Mouse (Mus musculus) granulocyte monocyte progenitor cell, adult 5-6 weeks (primary cell): Measurements from ENCODE around the gene Gm7030. TPM values are rescaled to one million over a fixed set of nuclear protein-coding genes. Genes with fewer than 3 reads are reported as not detected.
"Not testable (repeated sequence)": the region's sequence is repeated elsewhere in the genome, so short reads cannot be mapped to it uniquely, and the experiment has no call there.

Experiments
- ATAC-seq: replicated peaks from 2 replicates; pipeline ENCODE4 v1.8.0; 2016; ENCODE audit warnings: mild to moderate bottlenecking, moderate TSS enrichment, inconsistent platforms; ENCODE audit not compliant: poor library complexity, severe bottlenecking
- total RNA-seq, 2 experiments: library from RNA; stranded (forward) in 1 of 2; stranded (reverse) in 1 of 2; fragments of 200-712, 200-1000 nt in 1 of 2; fragments of >200 nt in 1 of 2; fragmentation: Nextera tagmentation in 1 of 2; gene quantifications; 2 replicates each; pipeline ENCODE4 v1.2.3; 2014 to 2017

Gene Gm7030
- total RNA-seq, 2 experiments from 2014 or later, result not detected

GRCm38 (mm10) chr17:36136299-36136848 is 7.1 kb upstream of the Gm7030 start:
- ATAC-seq, result not testable (repeated sequence)

- peak; percentile 72 for ATAC-seq
Observed at GRCm38 (mm10) chr17:36135421-36136231, 6.4 kb upstream of the Gm7030 start.

DNA sequence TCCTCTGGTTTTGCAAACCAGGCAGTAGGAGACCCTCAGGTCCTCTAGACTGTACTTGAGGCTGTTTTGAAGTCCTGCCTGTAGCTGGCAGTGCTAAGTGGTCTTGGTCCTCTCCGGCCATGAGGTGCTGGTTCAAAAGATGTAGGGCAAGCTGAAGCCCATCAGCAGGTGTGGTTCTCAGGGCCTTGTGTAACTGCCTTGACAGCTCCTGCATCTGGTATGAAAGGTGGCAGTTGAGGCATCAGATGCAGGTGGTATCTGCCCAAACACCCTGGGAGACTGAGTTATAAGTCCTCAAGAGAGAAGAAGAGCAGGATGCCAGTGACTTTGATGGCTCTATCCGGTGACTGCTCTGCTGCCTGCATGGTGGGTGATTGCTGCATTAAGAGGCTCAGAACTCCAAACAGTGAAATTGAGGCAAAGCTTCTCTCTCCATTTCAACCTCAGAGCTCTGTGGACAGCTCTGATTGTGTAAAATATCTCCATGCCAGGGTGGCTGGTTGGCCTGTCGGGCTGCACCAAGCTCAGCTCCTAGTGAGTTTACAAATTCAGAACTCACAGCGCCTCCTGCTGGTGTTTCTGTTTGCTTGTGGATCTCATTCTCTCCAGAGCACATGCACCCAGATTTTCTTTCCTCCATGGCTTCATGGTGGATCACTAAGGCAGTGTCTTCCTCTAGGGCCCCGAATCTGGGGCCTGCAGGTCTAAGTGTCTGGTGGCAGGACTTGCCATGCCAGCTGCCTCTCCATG is 2.5 kb upstream of the Gm7030 start:
- ATAC-seq, result no peak

DNA sequence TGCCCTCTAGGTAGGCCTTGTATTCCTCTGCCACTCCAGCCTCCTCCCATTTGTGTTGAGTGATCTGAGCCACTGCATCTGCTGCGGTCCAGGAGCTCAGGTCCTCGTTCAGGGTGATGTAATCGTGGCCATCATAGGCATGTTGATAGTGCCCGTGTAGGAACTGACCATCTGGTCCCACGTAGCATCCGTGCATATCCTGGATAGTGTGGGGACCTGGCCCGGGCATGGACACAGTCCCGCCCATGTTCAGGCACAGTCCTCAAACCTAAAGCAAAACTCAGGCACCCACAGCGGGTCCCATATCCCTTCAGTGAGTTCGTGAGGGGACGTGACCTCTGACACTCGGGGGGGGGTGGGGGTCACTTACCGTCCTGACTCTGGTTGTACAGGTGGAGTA is 700 bp downstream of the Gm7030 start:
- ATAC-seq, result not testable (repeated sequence)

GRCm38 (mm10) chr17:36124111-36124510 is 5.1 kb downstream of the Gm7030 start:
- ATAC-seq, result not testable (repeated sequence)

DNA sequence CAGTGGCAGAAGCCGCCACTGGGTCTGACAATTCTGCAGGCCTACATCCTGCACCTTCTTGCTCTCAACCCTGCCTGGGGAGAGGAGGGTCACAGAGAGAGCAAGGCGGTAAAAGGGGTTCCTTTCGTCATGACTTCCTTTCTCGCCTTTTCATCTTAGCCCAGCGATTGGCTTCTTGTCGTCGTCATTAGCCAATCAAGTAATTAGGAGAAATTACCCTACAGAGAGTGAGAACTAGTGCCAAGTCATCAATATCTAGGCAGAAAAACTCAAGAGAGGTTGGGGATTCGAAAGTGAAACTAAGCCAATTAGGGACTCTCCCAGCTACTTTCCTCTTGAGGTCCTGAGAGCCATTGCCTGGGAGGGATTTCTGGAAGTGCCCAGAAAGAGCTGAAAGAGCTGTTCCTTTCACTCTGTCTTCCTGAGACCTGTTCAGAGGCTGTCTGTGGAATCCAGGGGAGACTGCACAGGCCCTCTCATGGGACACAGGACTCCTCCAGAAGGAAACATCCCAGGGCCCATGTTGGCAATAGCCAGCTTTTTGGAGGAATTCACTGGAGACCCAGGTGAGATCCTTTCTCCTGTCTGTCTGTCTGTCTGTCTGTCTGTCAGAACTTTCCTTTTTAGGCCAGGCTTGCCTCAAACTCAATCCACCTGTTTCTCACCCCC is 7.7 kb downstream of the Gm7030 start, which contains the start of gene Gm19684:
TSS of gene Gm19684 (plus strand) at position 327 of the 669 bp plus-strand sequence.
- ATAC-seq, result peak; percentile 94

DNA sequence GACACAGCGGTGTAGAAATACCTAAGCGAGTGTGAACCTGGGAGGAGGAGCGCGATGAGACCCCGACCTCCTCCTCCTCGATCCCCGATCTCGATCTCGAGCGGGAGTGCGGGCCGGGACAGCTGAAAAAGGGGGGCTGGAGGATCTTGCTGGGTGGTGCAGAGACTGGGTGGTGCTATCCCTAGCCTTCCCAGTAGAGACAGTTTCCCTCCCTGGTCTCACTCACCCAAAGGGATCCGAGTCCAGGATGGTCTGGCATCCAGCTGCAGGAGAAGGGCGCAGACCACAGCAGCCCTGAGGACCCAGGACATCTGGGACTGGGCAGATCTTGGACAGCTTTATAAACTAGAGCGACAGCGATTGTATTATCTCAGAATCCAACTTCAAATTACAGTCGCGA is 8.4 kb downstream of the Gm7030 start:
- peak; percentile 20; the same call in 1 of the 2 replicates for ATAC-seq

GRCm38 (mm10) chr17:36116545-36116944 is 12.7 kb downstream of the Gm7030 start:
- not testable (repeated sequence) for ATAC-seq

DNA sequence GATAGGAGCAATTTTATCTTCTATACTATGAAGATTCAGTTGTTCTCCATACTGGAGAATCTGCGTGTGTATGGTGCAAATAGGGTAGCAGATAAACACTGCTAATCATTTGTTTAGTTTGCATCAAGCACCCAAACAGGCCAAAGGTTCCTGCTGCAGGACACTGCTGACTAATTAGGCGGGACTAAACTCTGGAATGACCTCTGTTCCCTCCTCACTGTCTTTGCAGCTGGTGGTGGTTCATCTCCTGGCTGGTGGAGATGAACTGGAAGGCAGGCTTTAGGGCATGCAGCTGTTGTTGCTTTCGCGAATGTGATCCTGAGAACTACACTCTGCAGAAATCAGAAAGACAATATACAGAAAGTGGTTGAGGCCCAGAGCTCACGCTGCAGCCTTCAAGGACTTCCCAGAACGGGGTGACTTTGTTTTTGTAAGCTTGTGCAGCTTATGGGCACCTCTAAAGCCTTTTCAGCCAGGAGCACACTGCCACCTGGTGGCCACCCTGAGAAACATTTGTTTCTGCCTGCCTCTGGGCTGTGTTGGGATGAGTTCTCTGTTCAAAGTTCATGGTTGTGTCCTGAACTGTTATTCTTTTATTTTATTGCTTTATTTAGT is 15.1 kb downstream of the Gm7030 start:
- peak; percentile 51 for ATAC-seq

DNA sequence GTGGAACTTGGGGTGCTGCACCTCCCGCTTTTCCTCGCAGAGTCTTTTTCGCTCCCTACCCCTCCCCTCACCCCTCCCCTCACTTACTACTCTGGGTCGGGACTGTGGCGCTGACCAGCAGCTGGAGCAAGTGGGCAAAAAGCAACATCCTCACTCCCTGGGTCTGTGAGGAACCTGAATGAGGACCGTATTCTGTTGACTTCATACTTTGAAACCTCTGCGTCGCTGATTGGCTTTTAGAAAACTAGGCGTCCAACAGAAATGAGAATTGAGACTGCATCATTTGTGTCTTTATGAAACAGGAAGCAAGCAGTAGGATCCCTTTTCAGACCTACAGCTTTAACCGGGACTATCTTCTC is 17.7 kb downstream of the Gm7030 start:
- ATAC-seq, result peak; percentile 84

DNA sequence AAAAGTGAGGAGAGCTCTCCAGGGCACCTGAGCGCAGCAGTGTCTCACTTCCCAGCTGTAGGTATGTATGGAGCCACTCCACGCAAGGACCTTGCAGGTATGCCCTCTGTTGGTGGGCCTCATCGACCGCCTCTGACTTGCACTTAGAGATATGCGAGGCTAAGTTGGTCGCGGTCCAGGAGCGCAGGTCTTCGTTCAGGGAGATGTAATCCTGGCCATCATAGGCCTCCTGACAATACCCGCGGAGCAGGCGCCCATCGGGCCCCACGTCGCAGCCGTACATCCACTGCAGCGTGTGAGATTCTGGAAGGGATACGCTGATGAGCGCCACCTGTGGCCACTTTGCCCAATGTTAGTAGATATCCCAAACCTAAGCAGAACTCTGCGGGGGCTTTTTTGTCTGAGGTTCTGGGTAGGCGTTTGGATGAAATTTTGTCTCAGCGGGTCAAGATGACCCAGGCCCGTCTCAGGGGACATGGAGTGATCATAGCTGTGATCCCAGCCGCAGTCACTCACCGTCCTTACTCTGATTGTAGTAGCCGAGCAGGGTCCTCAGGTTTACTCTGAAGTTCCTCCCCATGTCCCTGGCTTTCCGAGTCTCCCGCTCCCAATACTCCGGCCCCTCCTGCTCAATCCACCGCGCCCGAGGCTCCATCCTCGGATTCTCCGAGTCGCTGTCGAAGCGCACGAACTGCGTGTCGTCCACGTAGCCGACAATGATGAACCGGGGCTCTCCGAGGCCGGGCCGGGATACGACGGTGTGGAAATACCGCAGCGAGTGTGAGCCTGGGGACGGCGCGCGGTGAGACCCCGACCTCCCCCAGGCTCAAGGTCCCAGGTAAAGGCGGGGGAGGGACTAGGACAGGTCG is 18.4 kb downstream of the Gm7030 start:
- peak; percentile 84 for ATAC-seq

GRCm38 (mm10) chr17:36110129-36110528 is 19.1 kb downstream of the Gm7030 start:
- not testable (repeated sequence) for ATAC-seq

DNA sequence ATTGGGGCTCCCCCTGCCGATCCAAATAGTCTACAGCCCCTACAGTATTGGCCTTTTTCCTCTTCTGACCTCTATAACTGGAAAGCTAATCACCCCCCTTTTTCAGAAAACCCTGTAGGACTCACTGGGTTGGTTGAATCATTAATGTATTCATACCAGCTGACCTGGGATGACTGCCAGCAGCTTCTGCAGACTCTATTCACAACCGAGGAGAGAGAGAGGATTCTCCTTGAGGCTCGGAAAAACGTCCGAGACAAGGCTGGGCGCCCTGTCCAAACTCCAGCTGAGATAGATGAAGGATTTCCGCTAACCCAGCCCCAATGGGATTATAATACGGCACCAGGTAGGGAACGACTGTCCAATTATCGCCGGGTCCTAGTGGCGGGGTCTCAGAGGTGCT is 27.1 kb downstream of the Gm7030 start:
- ATAC-seq, result not testable (repeated sequence)

DNA sequence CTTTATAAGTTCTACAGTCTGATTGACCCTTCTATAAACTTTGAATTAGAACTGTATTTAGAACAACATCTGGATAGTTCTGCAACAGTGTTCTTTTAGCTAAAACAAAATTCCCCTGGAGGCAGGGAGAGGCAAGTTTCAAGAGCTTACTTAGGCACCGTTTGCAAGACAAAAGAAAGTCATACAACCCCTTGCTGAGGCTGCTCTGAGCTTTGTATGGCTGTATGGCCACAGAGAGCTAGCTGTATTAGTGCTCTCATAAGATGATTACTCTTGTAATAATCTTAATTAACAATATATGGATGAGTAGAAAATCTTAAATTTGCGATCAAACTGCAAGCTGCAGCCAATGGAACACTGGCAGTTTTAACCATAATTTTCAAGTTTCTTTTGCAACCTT is 29.6 kb downstream of the Gm7030 start:
- not testable (repeated sequence) for ATAC-seq

GRCm38 (mm10) chr17:36093936-36094335 is 35.3 kb downstream of the Gm7030 start:
- ATAC-seq, result no peak

DNA sequence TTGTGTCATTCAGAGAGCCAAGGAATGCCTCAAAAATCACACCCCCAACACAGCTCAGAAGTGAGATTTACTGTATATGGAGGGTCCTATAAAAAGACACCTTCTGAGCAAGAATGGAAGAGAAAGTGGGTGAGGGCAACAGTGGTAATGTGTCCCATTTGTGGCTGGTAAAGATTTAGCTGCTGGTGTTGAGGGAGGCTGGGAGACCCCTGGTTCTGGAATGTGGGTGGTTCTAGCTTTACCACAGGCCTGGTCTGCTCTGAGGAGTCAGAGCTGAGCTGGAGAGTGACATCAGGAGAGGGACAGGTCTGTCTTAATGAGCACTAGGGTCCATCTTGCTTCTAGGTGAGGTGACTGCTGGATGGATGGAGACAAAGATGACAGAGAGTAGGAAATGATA is 36.7 kb downstream of the Gm7030 start:
- ATAC-seq, result not testable (repeated sequence)

- not testable (repeated sequence) for ATAC-seq
Observed at GRCm38 (mm10) chr17:36091933-36092332, 37.3 kb downstream of the Gm7030 start.

- not testable (repeated sequence) for ATAC-seq
Observed at GRCm38 (mm10) chr17:36085976-36086375, 43.2 kb downstream of the Gm7030 start.

DNA sequence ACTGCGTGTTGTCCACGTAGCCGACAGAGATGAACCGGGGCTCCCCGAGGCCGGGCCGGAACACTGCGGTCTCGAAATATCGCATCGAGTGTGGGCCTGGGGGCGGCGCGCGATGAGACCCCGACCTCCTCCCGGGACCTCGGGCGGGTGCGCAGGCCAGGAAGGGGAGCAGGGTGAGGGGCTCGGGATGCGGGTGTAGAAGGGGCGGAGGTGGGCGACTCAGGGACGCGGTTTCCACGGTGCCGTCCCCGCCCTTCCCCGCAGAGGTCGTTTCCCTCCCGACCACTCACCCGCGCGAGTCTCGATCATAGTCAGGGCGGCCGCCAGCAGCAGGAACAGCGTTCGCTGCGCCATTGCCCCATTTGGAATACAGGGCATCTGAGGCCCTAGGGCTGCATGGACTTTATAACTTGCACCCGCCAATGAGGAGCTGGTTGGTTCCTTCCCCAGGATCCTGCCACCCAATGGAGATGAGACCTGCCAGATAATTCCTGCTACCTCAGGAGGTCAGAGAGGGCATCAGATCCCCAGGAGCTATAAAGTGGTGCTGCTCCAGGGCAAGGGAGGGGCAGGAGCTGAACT is 45.3 kb downstream of the Gm7030 start:
- ATAC-seq, result peak; percentile 61
